Mouse (Mus musculus) activated CD4-positive, CD25-positive, alpha-beta regulatory T cell (primary cell): ENCODE measurements around the gene Med22. TPM values are rescaled to one million over a fixed set of nuclear protein-coding genes. Genes with fewer than 3 reads are reported as not detected.

Experiments
- polyA plus RNA-seq, 2 experiments: library from polyadenylated mRNA; unstranded; fragments of 100-300 nt; shearing (Covaris generic); gene quantifications; one replicate each; pipeline ENCODE4 v1.2.1; 2017

The Med22 gene
- 10 to 100 TPM; 21.7 to 24.9 TPM for polyA plus RNA-seq

DNA sequence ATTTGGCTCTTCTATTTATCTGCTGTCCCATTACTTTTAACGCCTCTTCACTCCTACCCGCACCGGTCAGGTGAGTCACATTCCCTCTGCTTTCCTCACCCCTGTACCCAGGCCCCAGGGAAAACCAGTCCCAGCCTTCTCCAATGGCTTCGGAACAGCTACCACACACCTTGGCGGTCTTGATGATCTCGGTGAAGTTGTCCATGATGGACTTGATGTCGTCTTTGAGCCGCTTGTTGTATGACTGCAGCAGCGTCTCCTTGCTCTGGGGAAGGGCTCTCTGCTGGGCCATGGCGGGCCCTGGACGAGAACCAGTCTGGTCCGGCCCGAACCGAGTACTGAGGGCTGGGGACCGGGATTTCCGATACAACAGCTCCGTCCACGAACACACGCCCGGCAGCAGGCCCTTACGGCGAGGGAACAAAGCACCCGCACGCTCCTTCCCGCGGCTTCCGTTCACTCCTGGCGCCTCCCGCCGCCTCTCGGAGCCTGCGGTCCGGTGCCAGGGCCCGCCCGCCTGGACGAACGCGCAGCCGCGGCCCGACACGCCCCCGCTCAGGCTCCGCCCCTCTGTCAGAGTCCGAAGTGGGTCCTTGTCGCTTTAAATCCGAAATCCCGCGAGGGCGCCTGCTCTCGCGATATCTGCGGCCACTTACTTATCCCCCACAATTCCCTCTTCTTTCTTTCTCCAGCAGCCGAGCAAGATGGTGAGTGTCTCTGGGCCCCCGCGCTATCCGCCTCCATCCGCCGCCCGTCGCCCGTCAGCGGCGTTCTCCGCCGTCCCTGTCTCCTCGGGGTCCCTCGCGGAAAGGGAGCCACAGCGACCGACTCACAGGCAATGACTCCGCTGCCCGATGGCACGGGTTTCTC lies at the start of gene Med22, which contains the start of gene Rpl7a:
Gene Med22, minus strand, starts transcription at position 554 of the 870 bp plus-strand sequence.
Gene Rpl7a, plus strand, starts transcription at position 641 of the 870 bp plus-strand sequence.

DNA sequence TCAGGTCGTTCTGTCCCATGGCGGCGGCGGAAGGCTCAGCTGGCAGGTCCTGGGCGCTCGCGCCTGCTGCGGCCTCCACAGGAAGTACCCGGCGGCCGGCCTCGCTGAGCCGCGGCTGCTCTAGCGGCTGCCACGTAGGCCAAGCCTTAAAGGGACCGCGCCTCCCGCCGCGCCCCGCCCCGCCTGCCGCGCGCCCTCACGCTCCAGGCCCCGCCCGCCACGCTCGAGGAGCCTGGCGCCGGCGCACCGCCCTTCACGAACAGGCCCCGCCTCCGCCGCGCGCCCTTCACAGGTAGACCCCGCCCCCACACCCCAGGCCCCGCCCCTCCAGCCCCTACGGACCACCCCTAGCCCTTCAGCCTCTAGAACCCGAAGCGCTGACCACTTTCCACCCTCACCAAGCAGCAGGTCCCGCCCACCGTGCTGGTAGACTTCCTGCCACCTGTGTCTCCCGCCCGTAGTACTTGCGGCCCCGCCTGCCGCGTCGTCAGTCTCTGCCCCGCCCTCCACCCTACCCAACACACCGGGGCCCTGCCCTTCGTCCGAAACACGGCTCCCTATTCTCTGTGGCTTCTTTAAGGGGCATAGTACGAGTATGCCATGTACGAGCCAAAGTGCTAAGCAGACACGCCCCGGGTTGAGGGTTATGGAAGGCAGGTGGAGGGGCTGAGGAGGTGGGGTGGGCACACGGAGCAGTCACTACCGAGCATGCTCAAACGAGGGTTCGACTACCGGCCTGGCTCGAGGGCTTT lies 23.0 kb upstream of the Med22 start, which contains the start of the genes Surf4 and Stkld1:
Gene Surf4, minus strand, starts transcription at position 625 of the 752 bp plus-strand sequence.
Gene Stkld1, plus strand, starts transcription at position 744 of the 752 bp plus-strand sequence.

DNA sequence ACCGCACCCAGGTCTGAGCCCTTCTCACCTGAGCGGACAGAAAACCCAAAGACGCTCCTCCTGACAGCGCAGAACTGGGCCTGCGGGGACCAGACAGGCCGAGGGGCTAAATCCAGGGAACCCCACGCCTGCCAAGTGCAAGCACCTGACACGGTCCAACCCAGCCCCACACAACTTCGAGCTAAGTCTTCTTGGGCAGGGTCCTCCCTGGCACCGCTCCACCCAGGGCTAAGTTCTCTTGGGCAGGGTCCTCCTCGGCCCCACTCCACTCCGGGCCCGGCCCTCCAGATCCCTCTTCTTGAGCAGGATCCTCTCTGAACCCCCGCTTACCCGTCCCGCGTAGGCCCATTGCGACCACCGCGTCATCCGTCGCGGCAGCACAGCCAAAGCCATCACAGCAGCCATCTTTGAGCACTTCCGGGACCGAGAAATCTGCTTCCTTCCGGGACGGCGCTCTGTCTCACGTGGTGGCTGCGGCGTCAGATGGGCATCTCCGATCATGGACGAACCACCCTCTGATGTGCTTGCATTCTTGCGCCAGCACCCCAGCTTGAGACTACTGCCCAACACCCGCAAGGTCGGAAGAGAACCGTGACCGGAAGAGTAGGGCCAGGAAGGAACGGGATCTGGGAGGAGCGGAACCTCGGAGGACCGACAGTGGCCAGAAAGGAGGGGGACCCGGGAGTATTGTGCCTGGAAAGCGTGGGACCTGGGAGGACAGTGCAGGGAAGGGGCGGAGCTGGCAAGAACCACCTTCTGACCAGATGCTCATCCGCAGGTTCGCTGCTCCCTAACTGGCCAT lies 5.7 kb upstream of the Med22 start, which contains the start of the genes Surf2 and Surf1:
Gene Surf2, plus strand, starts transcription at position 441 of the 802 bp plus-strand sequence.
Gene Surf1, minus strand, starts transcription at position 604 of the 802 bp plus-strand sequence.

DNA sequence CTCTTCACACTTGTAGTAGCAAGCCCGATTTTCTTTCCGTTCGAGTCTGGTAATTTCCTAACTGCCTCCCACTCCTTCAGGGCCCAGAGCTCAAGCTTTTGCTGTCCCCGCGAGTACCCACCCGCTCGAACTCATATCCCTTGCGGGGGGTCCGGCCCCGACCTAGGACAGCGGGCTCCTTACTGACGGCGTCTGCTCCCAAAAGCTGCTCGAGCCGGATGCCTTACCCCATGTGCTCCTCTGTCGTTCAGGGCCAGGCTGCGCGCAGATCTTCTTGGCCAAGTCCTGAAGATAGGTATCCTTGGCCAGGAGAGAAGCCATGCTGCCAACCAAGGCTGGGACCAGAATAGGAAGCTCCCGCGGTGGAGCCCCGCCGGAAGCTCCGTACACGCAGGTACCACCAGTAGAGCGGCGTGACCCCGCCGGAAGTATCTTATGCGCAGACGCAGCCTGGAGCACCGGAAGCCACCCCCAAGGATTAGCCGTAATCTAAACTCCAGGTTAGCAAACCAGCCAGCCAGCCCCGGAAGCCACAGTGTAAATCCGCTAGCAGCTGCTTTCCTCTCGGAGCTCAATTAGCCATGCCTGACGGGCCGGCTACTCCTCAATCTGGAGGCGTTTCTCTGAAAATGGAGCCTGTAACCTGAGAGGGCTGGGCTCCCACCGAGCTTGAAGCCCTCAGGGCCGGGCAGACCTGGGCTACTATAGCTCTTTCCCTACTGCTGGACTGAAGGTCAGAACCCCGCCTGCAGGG lies 7.8 kb downstream of the Med22 start, which contains the start of gene Surf6:
Gene Surf6, minus strand, starts transcription at position 413 of the 754 bp plus-strand sequence.

DNA sequence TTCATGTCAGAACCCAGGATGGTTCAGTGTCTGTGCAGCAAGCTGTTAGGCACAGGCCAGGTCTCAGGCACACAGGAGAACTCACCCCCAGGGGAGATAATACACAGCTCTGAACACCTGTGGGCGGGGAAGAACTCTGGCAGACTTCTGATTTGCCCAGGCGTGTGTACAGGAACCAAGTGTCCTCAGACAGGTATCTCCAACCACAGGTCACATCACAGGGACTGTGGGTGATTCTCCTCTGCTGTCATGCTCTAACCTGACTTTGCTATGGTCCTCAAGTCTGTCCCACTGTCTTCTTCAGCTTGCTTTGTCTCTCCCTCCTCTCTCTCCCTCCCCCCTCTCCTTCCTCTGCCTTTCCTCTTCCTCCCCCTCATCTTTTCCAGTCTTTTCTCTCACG lies 45.6 kb downstream of the Med22 start, which contains the start of gene Abo:
Gene Abo, minus strand, starts transcription at position 101 of the 400 bp plus-strand sequence.

Other genes with a start within 250 kb of the Med22 start
- 1 to 10 TPM in 1 of 2 experiments, under 1 TPM in 1; 0.29 to 3.0 TPM for gene Lcn4, start 239.4 kb downstream of the Med22 start, polyA plus RNA-seq
- gene Abo, start 45.7 kb downstream of the Med22 start, polyA plus RNA-seq, result not detected
- 10 to 100 TPM; 26.7 to 34.0 TPM for gene Surf6, start 7.8 kb downstream of the Med22 start, polyA plus RNA-seq
- 100 to 1,000 TPM; 246 to 349 TPM for gene Rpl7a, start 87 bp upstream of the Med22 start, polyA plus RNA-seq
- 10 to 100 TPM; 43.3 to 69.2 TPM for gene Surf2, start 5.7 kb upstream of the Med22 start, polyA plus RNA-seq
- gene Surf1, start 5.9 kb upstream of the Med22 start, polyA plus RNA-seq, result 100 to 1,000 TPM; 115 to 124 TPM
- gene Surf4, start 23.3 kb upstream of the Med22 start, polyA plus RNA-seq, result 100 to 1,000 TPM; 132 to 196 TPM
- under 1 TPM; 0.60 to 0.61 TPM for gene Stkld1, start 23.4 kb upstream of the Med22 start, polyA plus RNA-seq
- 10 to 100 TPM; 64.3 to 65.7 TPM for gene Rexo4, start 53.7 kb upstream of the Med22 start, polyA plus RNA-seq
- not detected for gene Adamts13, start 62.7 kb upstream of the Med22 start, polyA plus RNA-seq
- 10 to 100 TPM; 30.6 to 35.5 TPM for gene Cacfd1, start 99.2 kb upstream of the Med22 start, polyA plus RNA-seq
- 1 to 10 TPM; 1.0 to 2.5 TPM for gene Slc2a6, start 117.3 kb upstream of the Med22 start, polyA plus RNA-seq
- gene Mymk, start 161.5 kb upstream of the Med22 start, polyA plus RNA-seq, result under 1 TPM in 1 of 2 experiments, not detected in 1; 0.23 TPM
- not detected for gene Adamtsl2, start 168.7 kb upstream of the Med22 start, polyA plus RNA-seq
- gene Fam163b, start 231.8 kb upstream of the Med22 start, polyA plus RNA-seq, result 1 to 10 TPM in 1 of 2 experiments, under 1 TPM in 1; 0.37 to 1.3 TPM